Mouse (Mus musculus) ES-Bruce4 (cell line): Measurements from ENCODE around the gene Mex3d. TPM values are rescaled to one million over a fixed set of nuclear protein-coding genes. Genes with fewer than 3 reads are reported as not detected.

Experiments
- H3K27ac ChIP-seq: 2 replicates; pipeline ENCODE4 v1.5.1; 2012; ENCODE audit warnings: low read length, inconsistent platforms; ENCODE audit not compliant: insufficient read depth
- H3K27me3 ChIP-seq: 2 replicates; pipeline ENCODE4 v1.6.1; 2012; ENCODE audit warnings: mild to moderate bottlenecking, low read length, inconsistent platforms; ENCODE audit not compliant: control insufficient read depth, poor library complexity, insufficient read depth, severe bottlenecking
- H3K36me3 ChIP-seq: 2 replicates; pipeline ENCODE4 v1.6.1; 2012; ENCODE audit warnings: inconsistent platforms, mild to moderate bottlenecking, low read length, moderate library complexity; ENCODE audit not compliant: control insufficient read depth, poor library complexity, insufficient read depth, severe bottlenecking
- H3K4me1 ChIP-seq: one replicate; pipeline ENCODE4 v1.8.1; 2011; ENCODE audit warnings: low read length; ENCODE audit not compliant: control insufficient read depth, insufficient read depth
- H3K4me3 ChIP-seq: 2 replicates; pipeline ENCODE4 v1.5.1; 2011; ENCODE audit warnings: low read depth, mild to moderate bottlenecking, low read length
- H3K9ac ChIP-seq: 2 replicates; pipeline ENCODE4 v1.6.1; 2012; ENCODE audit warnings: low read depth, mild to moderate bottlenecking, inconsistent platforms; ENCODE audit not compliant: poor library complexity, severe bottlenecking
- H3K9me3 ChIP-seq: replicated peaks from 2 replicates; pipeline ENCODE4 v1.6.1; 2012; ENCODE audit warnings: mild to moderate bottlenecking, low read length, inconsistent platforms; ENCODE audit not compliant: control insufficient read depth, poor library complexity, insufficient read depth, severe bottlenecking
- CTCF ChIP-seq: IDR thresholded peaks from one replicate; pipeline ENCODE4 v1.8.1; 2011; ENCODE audit warnings: low read depth, low read length
- EP300 ChIP-seq: IDR thresholded peaks from 2 replicates; pipeline ENCODE4 v1.6.1; 2011; ENCODE audit warnings: low read depth, low read length; ENCODE audit not compliant: insufficient read depth
- POLR2A ChIP-seq: IDR thresholded peaks from one replicate; pipeline ENCODE4 v1.8.1; 2011; ENCODE audit warnings: low read length; ENCODE audit not compliant: insufficient read depth
- polyA plus RNA-seq: library from polyadenylated mRNA; stranded (reverse); fragments of >200 nt; gene quantifications from 2 replicates; pipeline ENCODE4 v1.2.4, GENCODE M21; 2011; ENCODE audit warnings: low read depth; ENCODE audit not compliant: missing spikeins, insufficient read depth, insufficient read length

Gene Mex3d
- polyA plus RNA-seq, 1 experiment, result 25.0 TPM

DNA sequence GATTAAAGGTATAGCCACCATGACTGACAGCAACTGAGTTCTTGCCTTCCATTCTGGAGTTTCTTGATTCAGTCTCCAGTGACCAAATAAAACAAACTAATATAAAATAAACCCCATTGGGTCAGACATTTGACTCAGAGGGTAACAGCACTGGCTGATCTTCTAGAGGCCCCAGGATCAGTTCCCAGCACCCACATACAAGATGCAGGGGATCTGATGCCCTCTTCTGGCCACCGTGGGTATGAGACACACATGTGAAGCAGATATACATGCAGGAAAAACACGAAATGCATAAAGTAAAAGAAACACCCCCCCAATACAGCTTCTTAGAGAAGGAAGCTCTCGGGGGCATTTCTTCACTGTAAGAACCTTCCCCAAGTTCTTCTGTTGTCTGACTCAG, 37.6 kb upstream of the Mex3d start:
- Histone ChIP-seq H3K4me3 (no peak overlapping the region), H3K36me3 (peaks cover 47% of the 10 kb centered on the region), H3K4me1 (peaks cover 4% of the 10 kb centered on the region), H3K27ac (no peak overlapping the region), H3K9ac (no peak overlapping the region), H3K27me3 (no peaks in the 10 kb centered on the region), H3K9me3 (no peaks in the 10 kb centered on the region)
- TF ChIP-seq CTCF, result no peak
- TF ChIP-seq POLR2A, result no peak
- TF ChIP-seq EP300, result no peak

DNA sequence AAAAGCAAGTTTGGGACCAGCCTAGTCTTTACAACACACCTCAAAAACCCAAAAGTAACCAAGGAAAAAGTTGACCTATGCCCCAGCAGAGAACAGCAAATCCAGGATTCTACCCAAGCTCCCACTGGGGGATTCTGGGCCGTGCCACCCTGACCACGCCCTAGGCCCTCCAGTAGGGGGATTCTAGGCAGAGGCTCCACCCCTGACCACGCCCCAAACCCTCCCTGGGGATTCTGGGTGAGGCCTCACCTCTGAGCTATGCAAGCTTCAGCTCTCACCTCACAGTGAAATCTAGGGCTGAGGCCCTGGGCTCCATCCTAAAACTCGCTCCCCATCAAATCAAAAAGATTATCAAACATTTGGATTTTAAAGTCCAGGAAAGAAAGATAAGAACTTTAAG, 36.1 kb upstream of the Mex3d start:
- Histone ChIP-seq H3K4me3 (no peak overlapping the region), H3K9me3 (no peaks in the 10 kb centered on the region), H3K27me3 (no peaks in the 10 kb centered on the region), H3K9ac (0 out of 2 replicates have a peak overlapping the region, but pooled peaks have one; percentile 17), H3K4me1 (peaks cover 4% of the 10 kb centered on the region), H3K36me3 (peaks cover 48% of the 10 kb centered on the region), H3K27ac (peak overlapping the region; percentile 87)
- TF ChIP-seq POLR2A, result no peak

DNA sequence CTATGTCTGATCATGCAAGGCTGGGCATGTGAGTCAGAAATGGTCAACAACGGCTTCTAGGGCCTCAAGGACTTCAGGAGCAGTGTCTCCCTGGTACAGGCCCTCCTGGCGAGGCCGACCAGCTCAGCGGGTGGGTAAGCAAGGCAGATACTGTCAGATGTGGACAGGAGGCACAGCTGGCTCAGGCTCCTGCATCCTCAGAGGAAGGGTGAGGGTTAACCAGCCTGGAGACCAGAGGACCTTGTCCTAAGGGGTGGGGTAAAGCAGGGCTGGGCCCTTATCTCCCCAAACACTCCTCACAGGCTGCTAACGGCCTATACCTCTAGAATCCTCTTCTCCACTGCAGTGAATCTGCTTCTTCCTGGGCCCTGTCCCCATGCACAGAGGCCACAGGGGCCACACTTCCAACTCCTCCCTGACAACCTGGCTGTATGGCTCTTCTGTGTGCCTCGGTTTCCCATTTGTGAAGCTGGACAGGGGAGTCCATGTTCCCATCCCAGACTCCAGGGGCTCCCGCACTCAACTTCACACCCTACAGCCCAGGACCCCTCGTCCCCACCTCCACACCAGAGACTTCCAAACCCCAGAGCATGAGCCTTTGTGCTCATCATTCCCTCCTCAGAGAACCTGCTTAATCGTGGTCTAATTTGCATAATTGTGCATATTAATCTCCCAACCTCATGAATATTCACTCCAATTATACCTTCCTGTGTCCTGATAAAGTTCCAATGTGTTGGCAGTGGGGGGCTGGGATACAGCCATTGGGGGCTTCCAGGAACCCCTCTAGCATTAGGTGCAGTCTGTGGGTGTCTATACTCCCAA, 34.4 kb upstream of the Mex3d start:
- H3K36me3 ChIP-seq, result peaks cover 47% of the 10 kb centered on the region
- no peak overlapping the region for H3K9ac ChIP-seq
- H3K9me3 ChIP-seq, result no peaks in the 10 kb centered on the region
- H3K27me3 ChIP-seq, result no peaks in the 10 kb centered on the region
- no peak overlapping the region for H3K27ac ChIP-seq
- peaks cover 4% of the 10 kb centered on the region for H3K4me1 ChIP-seq
- H3K4me3 ChIP-seq, result no peak overlapping the region
- TF ChIP-seq EP300 (no peak), POLR2A (no peak), CTCF (no peak)

DNA sequence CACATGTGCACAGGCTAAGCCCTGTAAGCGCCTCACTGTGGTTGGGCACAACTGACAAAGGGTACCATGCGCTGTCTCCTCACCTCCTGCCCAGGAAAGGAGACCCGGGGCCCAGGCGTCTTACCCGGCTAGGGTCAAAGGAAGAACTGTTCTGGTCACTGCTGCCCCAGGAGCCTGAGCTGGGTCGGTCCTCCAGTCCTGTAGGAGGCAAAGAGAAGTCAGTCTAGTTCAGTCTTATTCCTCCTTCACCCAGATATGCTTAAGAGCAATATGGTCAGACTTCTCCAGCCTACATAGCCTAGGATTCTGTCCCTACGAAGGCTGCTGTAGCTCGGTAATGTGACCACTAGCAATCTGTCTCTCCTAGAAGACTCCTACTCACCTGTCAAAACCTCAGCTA, 33.7 kb upstream of the Mex3d start:
- peaks cover 4% of the 10 kb centered on the region for H3K4me1 ChIP-seq
- no peak overlapping the region for H3K4me3 ChIP-seq
- no peaks in the 10 kb centered on the region for H3K9me3 ChIP-seq
- H3K36me3 ChIP-seq, result peaks cover 45% of the 10 kb centered on the region
- no peaks in the 10 kb centered on the region for H3K27me3 ChIP-seq
- no peak overlapping the region for H3K27ac ChIP-seq
- TF ChIP-seq EP300 (no peak), POLR2A (no peak), CTCF (no peak)
- no peak overlapping the region for H3K9ac ChIP-seq

DNA sequence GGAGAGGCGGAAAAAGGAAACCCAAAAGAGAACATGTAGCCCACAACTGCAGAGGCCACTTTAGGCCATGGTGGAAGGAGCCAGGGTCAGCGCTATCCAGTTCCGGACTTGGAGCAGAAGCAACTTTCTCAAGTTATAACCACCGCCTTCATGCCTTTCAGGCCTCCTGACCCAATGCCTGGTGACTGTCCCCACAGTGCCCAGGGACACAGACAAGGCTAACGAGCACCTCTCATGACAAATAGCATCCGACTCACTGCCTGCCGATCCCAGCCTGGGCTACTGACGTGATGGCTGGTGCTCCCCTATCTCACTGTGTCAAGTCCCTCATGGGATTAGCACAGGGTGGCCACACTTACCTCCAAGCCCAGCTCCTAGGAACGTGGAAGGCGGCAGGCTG, 33.3 kb upstream of the Mex3d start:
- Histone ChIP-seq H3K9me3 (no peaks in the 10 kb centered on the region), H3K4me3 (no peak overlapping the region), H3K9ac (no peak overlapping the region), H3K27ac (no peak overlapping the region), H3K27me3 (no peaks in the 10 kb centered on the region), H3K4me1 (peaks cover 4% of the 10 kb centered on the region), H3K36me3 (peaks cover 41% of the 10 kb centered on the region)
- TF ChIP-seq EP300 (no peak), POLR2A (no peak), CTCF (no peak)

DNA sequence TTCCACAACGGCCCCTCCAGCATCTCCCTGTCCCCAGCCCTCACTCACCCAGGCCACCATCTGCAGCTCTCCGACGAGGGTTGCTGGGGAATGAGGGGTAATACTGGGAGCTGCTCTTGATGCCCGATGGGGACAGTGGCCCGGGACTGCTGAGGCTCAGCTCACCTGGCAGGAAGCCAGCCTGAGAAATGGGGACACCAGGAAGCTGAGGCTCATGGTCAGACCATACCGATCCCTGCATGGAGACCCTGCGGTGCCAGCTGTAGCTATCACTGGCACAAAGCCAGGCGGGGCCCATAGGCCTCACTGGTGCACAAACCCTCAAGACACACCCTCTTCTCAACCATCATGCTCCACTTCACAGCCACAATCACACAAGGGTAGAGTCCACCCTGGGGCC, 32.0 kb upstream of the Mex3d start:
- Histone ChIP-seq H3K4me1 (peaks cover 4% of the 10 kb centered on the region), H3K9ac (no peak overlapping the region), H3K36me3 (peaks cover 42% of the 10 kb centered on the region), H3K27ac (no peak overlapping the region), H3K27me3 (no peaks in the 10 kb centered on the region), H3K9me3 (no peaks in the 10 kb centered on the region), H3K4me3 (no peak overlapping the region)
- TF ChIP-seq EP300, result no peak
- TF ChIP-seq CTCF, result no peak
- TF ChIP-seq POLR2A, result no peak
